Mouse (Mus musculus) liver, postnatal 0 days (tissue): Measurements from ENCODE around the gene Fbxo45. TPM values are rescaled to one million over a fixed set of nuclear protein-coding genes. Genes with fewer than 3 reads are reported as not detected.

Source experiments
- ATAC-seq: fragments of 200-750 bp; cut with Nextera tagmentation; 2 replicates; pipeline ENCODE4 v1.8.0; 2017; ENCODE audit warnings: mild to moderate bottlenecking, moderate library complexity
- DNase-seq: peaks from one replicate; pipeline ENCODE4 v3.0.0-alpha.2; 2016
- H3K27ac ChIP-seq: fragments of 300-500 bp; sonication (generic); 2 replicates; pipeline ENCODE4 v1.5.1; 2014; ENCODE audit warnings: antibody characterized with exemption, moderate library complexity, mild to moderate bottlenecking, low read depth
- H3K27me3 ChIP-seq: fragments of 300-500 bp; sonication (generic); 2 replicates; pipeline ENCODE4 v1.6.1; 2014; ENCODE audit warnings: low read length, control low read depth, mixed read lengths; ENCODE audit not compliant: insufficient read depth
- H3K36me3 ChIP-seq: fragments of 300-500 bp; sonication (generic); replicated peaks from 2 replicates; pipeline ENCODE4 v1.6.1; 2014; ENCODE audit warnings: mild to moderate bottlenecking, control low read depth, low read length, moderate library complexity, mixed read lengths; ENCODE audit not compliant: insufficient read depth
- H3K4me1 ChIP-seq: fragments of 300-500 bp; sonication (generic); 2 replicates; pipeline ENCODE4 v1.6.1; 2014; ENCODE audit warnings: antibody characterized with exemption, mild to moderate bottlenecking, control low read depth; ENCODE audit not compliant: insufficient read depth
- H3K4me2 ChIP-seq: fragments of 300-500 bp; sonication (generic); 2 replicates; pipeline ENCODE4 v1.6.1; 2014; ENCODE audit warnings: low read depth, mild to moderate bottlenecking, low read length, moderate library complexity, mixed read lengths
- H3K4me3 ChIP-seq: fragments of 300-500 bp; sonication (generic); 2 replicates; pipeline ENCODE4 v1.5.1; 2014; ENCODE audit warnings: low read depth, low read length
- H3K9ac ChIP-seq: fragments of 300-500 bp; sonication (generic); replicated peaks from 2 replicates; pipeline ENCODE4 v1.6.1; 2014; ENCODE audit warnings: mild to moderate bottlenecking, moderate library complexity
- H3K9me3 ChIP-seq: fragments of 300-500 bp; sonication (generic); 2 replicates; pipeline ENCODE4 v1.6.1; 2016; ENCODE audit warnings: mild to moderate bottlenecking, control low read depth, low read length, mixed read lengths
- CTCF ChIP-seq: sonication (generic); IDR thresholded peaks from 2 replicates; pipeline ENCODE4 v1.5.1; 2016; ENCODE audit warnings: antibody characterized with exemption, low read depth
- EP300 ChIP-seq: IDR thresholded peaks from 2 replicates; pipeline ENCODE4 v1.6.1; 2016; ENCODE audit warnings: antibody characterized with exemption, low read depth, mild to moderate bottlenecking
- WGBS: fragments of 180-500 bp; shearing (Covaris S2); extraction: QIAGEN DNeasy Blood & Tissue Kit; methylation state at CpG from one replicate; pipeline ENCODE4 v1.1.7; 2014; ENCODE audit not compliant: insufficient replicate concordance; 5-methylcytosine and 5-hydroxymethylcytosine counted together
- microRNA counts: library from miRNA; unstranded; fragments of <30 nt; microRNA quantifications from one replicate; lab custom pipeline; 2015
- microRNA-seq: library from miRNA; unstranded; fragments of <30 nt; microRNA quantifications from one replicate; pipeline ENCODE4, GENCODE M21; 2016
- polyA plus RNA-seq: library from polyadenylated mRNA; unstranded; fragments of >200 nt; fragmentation: Nextera tagmentation; extraction: Ambion mirVana; gene quantifications from 2 replicates; pipeline ENCODE4 v1.2.1, GENCODE M21; 2015

The Fbxo45 gene
- polyA plus RNA-seq, 1 experiment from 2014 or later: 3.4 TPM

DNA sequence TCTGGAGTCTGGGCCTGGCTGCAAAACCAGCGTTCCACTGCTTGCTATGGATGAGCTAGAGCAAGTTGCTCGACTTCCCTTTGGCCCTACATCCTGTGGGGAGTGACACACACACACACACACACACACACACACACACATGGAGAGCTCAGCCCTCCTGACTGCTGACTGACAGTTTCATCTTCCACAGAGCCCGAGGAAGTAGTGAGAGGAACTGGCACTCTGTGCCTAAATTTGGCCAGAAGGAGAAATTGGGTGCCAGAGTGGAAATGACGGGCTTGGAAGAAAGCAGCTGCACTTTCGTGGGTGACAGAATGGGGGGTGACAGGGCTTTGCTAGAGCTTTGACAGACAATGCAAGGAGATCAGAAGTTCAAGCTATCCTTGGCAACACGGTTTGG lies 57.8 kb downstream of the Fbxo45 start:
- Histone ChIP-seq H3K36me3 (no peaks in the 10 kb centered on the region), H3K4me3 (no peak overlapping the region), H3K27ac (peak overlapping the region; percentile 73), H3K4me1 (peaks cover 7% of the 10 kb centered on the region; the same call in 1 of the 2 replicates), H3K27me3 (no peaks in the 10 kb centered on the region), H3K4me2 (peak overlapping the region; percentile 33), H3K9me3 (no peaks in the 10 kb centered on the region), H3K9ac (no peak overlapping the region)
- 23% methylated on average over 6 of the region's 6 CpGs for WGBS
- TF ChIP-seq CTCF: no peak
- no peak for TF ChIP-seq EP300
- DNase-seq (peak; percentile 59), ATAC-seq (peak; percentile 62)

DNA sequence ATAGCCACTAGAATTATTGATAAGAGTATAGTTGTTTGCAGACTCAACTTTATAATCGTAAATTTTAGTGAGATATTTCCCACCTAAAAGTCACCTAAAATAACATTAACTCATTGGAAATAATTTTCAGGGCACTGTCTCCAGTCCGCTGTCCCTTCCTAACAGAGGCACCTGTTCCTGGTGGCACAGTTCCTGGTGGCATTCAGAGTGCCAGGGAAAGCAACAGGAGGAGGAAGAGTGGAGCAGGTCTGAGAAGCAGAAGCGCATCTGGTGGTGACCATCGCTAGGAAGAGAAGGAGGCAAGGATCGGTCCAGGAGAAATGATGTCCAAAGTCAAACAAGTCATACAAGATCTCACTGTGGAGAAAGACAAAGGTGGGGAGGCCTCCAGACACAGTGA lies 60.9 kb downstream of the Fbxo45 start:
- no peak for ATAC-seq

More for the DNA sequence above, 60.9 kb downstream of the Fbxo45 start:
- no peak for TF ChIP-seq CTCF
- Histone ChIP-seq H3K27me3 (no peaks in the 10 kb centered on the region), H3K9me3 (no peaks in the 10 kb centered on the region), H3K9ac (no peak overlapping the region), H3K4me1 (peaks cover 7% of the 10 kb centered on the region; the same call in 1 of the 2 replicates), H3K27ac (no peak overlapping the region), H3K4me3 (no peak overlapping the region), H3K4me2 (no peak overlapping the region), H3K36me3 (no peaks in the 10 kb centered on the region)
- 87% methylated on average over 5 of the region's 5 CpGs for WGBS
- no peak for DNase-seq

MicroRNA genes within 50 kb of the gene (microRNA counts, 519-probe panel; counts per million panel counts)
- not detected for microRNA mmu-miR-1946a (lab: Ali Mortazavi, UCI)

Small RNA genes within 50 kb of the gene (microRNA-seq; reads per million reads assigned to microRNA genes)
- not detected for gene Mir1946a

Other genes starting within 250 kb of the Fbxo45 start
- 3.7 and 3.8 TPM in 2 replicates for gene Senp5, start 243.9 kb downstream of the Fbxo45 start, polyA plus RNA-seq
- 9.1 and 10.3 TPM in 2 replicates for gene Pak2, start 167.8 kb downstream of the Fbxo45 start, polyA plus RNA-seq
- gene Pigx, start 147.4 kb downstream of the Fbxo45 start, polyA plus RNA-seq: 65.3 and 66.6 TPM in 2 replicates
- 5.3 and 5.4 TPM in 2 replicates for gene Cep19, start 147.4 kb downstream of the Fbxo45 start, polyA plus RNA-seq
- 18.5 and 20.5 TPM in 2 replicates for gene Nrros, start 81.6 kb downstream of the Fbxo45 start, polyA plus RNA-seq
- gene Bex6, start 67.3 kb downstream of the Fbxo45 start, polyA plus RNA-seq: 0.94 and 1.2 TPM in 2 replicates
- gene Wdr53, start 69 bp upstream of the Fbxo45 start, polyA plus RNA-seq: 10.7 and 10.8 TPM in 2 replicates
- not detected in 2 replicates for gene Smco1, start 24.3 kb upstream of the Fbxo45 start, polyA plus RNA-seq
- gene Rnf168, start 30.3 kb upstream of the Fbxo45 start, polyA plus RNA-seq: 8.7 and 10.7 TPM in 2 replicates
- 4.7 and 4.8 TPM in 2 replicates for gene Ubxn7, start 85.1 kb upstream of the Fbxo45 start, polyA plus RNA-seq
- not detected in 2 replicates for gene Tm4sf19, start 153.3 kb upstream of the Fbxo45 start, polyA plus RNA-seq
- 6.6 and 6.9 TPM in 2 replicates for gene Tctex1d2, start 172.5 kb upstream of the Fbxo45 start, polyA plus RNA-seq
- gene Pcyt1a, start 183.8 kb upstream of the Fbxo45 start, polyA plus RNA-seq: 25.4 and 32.9 TPM in 2 replicates
- 0.81 and 1.0 TPM in 2 replicates for gene Slc51a, start 240.7 kb upstream of the Fbxo45 start, polyA plus RNA-seq
- not detected in 2 replicates for gene Zdhhc19, start 249.1 kb upstream of the Fbxo45 start, polyA plus RNA-seq